17 mouse cellular contexts compared by ENCODE assay signal in the genomic region with DNA sequence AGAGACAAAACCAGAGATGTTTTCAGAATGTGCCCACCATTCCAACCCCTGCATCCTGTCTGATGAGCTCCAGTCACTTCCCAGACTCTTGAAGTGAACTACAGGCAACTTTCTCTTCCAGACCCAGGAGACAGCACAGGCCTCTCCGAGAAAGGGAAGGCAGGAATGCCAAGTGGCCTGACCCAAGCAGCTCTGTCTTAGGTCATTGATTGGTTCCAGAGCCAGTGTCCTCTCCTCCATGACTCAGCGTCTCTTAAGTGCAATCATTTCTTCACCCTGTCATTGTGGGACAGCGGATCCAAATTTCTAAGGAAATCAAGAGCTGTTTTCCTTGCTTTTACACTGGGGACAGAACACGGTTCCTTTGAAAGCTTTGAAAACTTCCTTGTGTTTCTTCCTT.
A peak's percentile ranks its signal among the peaks of the same experiment; 100 is the strongest.
DNase-seq lines count a peak whose midpoint lies in the region; ATAC-seq and TF ChIP-seq lines count a peak whose summit lies in the region.
"Had no signal": no experiment of that assay in that cellular context is flagged by ENCODE, and none has a peak within 500 bp of the region (broad histone marks: within the 10 kb centered on the region; RNA-seq: fewer than 3 reads in every experiment).

No protein-coding gene starts in this region.

- no peaks in the 10 kb centered on the region for H3K36me3 ChIP-seq in intestine, embryonic 14.5 days (ENCODE audit: control insufficient read depth, insufficient read depth, low read length)
- no peaks in the 10 kb centered on the region for H3K36me3 ChIP-seq in intestine, postnatal 0 days (ENCODE audit: control insufficient read depth, insufficient read depth)
- no peaks in the 10 kb centered on the region for H3K36me3 ChIP-seq in embryonic facial prominence, embryonic 13.5 days
- H3K36me3 ChIP-seq in stomach, embryonic 16.5 days (ENCODE audit: control insufficient read depth, insufficient read depth, low read length) = no peaks in the 10 kb centered on the region
- H3K36me3 ChIP-seq in midbrain, embryonic 14.5 days (ENCODE audit: control insufficient read depth, insufficient read depth, low read length) = no peaks in the 10 kb centered on the region
- no peaks in the 10 kb centered on the region for H3K36me3 ChIP-seq in forebrain, embryonic 11.5 days (ENCODE audit: control insufficient read depth, insufficient read depth, low read length)
- H3K36me3 ChIP-seq: forebrain, embryonic 15.5 days; kidney, embryonic 15.5 days; liver, embryonic 15.5 days; neural tube, embryonic 12.5 days had no signal

- peak overlapping the region; percentile 43; the same call in 1 of the 2 replicates for H3K27ac ChIP-seq in intestine, embryonic 14.5 days (ENCODE audit: low read depth)
- no peak overlapping the region for H3K27ac ChIP-seq in intestine, postnatal 0 days (ENCODE audit: low read depth, low read length)
- peak overlapping the region; percentile 73 for H3K27ac ChIP-seq in embryonic facial prominence, embryonic 13.5 days
- 0 out of 2 replicates have a peak overlapping the region, but pooled peaks have one; percentile 7 for H3K27ac ChIP-seq in stomach, embryonic 16.5 days (ENCODE audit: low read length)
- H3K27ac ChIP-seq in midbrain, embryonic 14.5 days (replicated peaks; ENCODE audit: low read depth, low read length) = no peak overlapping the region
- H3K27ac ChIP-seq in forebrain, embryonic 11.5 days (ENCODE audit: low read depth, low read length) = no peak overlapping the region
- H3K27ac ChIP-seq: forebrain, embryonic 15.5 days; hindbrain, postnatal 0 days; kidney, embryonic 15.5 days; liver, embryonic 15.5 days; neural tube, embryonic 12.5 days had no signal

- WGBS in intestine, embryonic 14.5 days = 29% methylated on average over 4 of the region's 4 CpGs
- WGBS in intestine, postnatal 0 days = 43% methylated on average over 4 of the region's 4 CpGs
- 48% methylated on average over 4 of the region's 4 CpGs for WGBS in embryonic facial prominence, embryonic 13.5 days
- WGBS in stomach, embryonic 16.5 days = 59% methylated on average over 4 of the region's 4 CpGs
- 90% methylated on average over 4 of the region's 4 CpGs for WGBS in midbrain, embryonic 14.5 days
- WGBS in forebrain, embryonic 11.5 days = 74% methylated on average over 4 of the region's 4 CpGs

- no peak overlapping the region for H3K4me2 ChIP-seq in intestine, embryonic 14.5 days (ENCODE audit: low read length)
- no peak overlapping the region for H3K4me2 ChIP-seq in intestine, postnatal 0 days (replicated peaks; ENCODE audit: low read depth)
- H3K4me2 ChIP-seq in embryonic facial prominence, embryonic 13.5 days = no peak overlapping the region
- H3K4me2 ChIP-seq in stomach, embryonic 16.5 days (ENCODE audit: low read depth, low read length) = no peak overlapping the region
- no peak overlapping the region for H3K4me2 ChIP-seq in midbrain, embryonic 14.5 days (ENCODE audit: low read length)
- no peak overlapping the region for H3K4me2 ChIP-seq in forebrain, embryonic 11.5 days (ENCODE audit: low read depth, low read length, severe bottlenecking)
- H3K4me2 ChIP-seq: forebrain, embryonic 15.5 days; kidney, embryonic 15.5 days; liver, embryonic 15.5 days; neural tube, embryonic 12.5 days had no signal

- no peak for ATAC-seq in intestine, embryonic 14.5 days (replicated peaks; ENCODE audit: low FRiP score, low TSS enrichment, low read depth)
- no peak for ATAC-seq in intestine, postnatal 0 days
- no peak for ATAC-seq in embryonic facial prominence, embryonic 13.5 days (ENCODE audit: insufficient number of reproducible peaks, insufficient read depth, low FRiP score, low TSS enrichment, low read depth)
- ATAC-seq in stomach, embryonic 16.5 days (ENCODE audit: insufficient read depth, low FRiP score) = no peak
- ATAC-seq in midbrain, embryonic 14.5 days (ENCODE audit: low FRiP score, low TSS enrichment) = no peak
- no peak for ATAC-seq in forebrain, embryonic 11.5 days (replicated peaks; ENCODE audit: low FRiP score)
- ATAC-seq: activated CD4-positive, CD25-positive, alpha-beta regulatory T cell, adult 4 months; forebrain, embryonic 15.5 days; hindbrain, postnatal 0 days had no signal

- no peaks in the 10 kb centered on the region for H3K9me3 ChIP-seq in intestine, embryonic 14.5 days (ENCODE audit: control insufficient read depth, low read length)
- H3K9me3 ChIP-seq in intestine, postnatal 0 days (ENCODE audit: control insufficient read depth) = no peaks in the 10 kb centered on the region
- H3K9me3 ChIP-seq in embryonic facial prominence, embryonic 13.5 days = no peaks in the 10 kb centered on the region
- no peaks in the 10 kb centered on the region for H3K9me3 ChIP-seq in stomach, embryonic 16.5 days (replicated peaks; ENCODE audit: control insufficient read depth, low read length)
- H3K9me3 ChIP-seq in midbrain, embryonic 14.5 days (ENCODE audit: control insufficient read depth, low read length) = no peaks in the 10 kb centered on the region
- H3K9me3 ChIP-seq in forebrain, embryonic 11.5 days (ENCODE audit: control insufficient read depth, low read length) = no peaks in the 10 kb centered on the region
- H3K9me3 ChIP-seq: forebrain, embryonic 15.5 days; kidney, embryonic 15.5 days; liver, embryonic 15.5 days; neural tube, embryonic 12.5 days had no signal

- peaks cover 8% of the 10 kb centered on the region for H3K4me1 ChIP-seq in intestine, embryonic 14.5 days (replicated peaks; ENCODE audit: control insufficient read depth, insufficient read depth, low read length)
- no peaks in the 10 kb centered on the region for H3K4me1 ChIP-seq in intestine, postnatal 0 days (replicated peaks; ENCODE audit: control insufficient read depth, insufficient read depth, low read length)
- H3K4me1 ChIP-seq in embryonic facial prominence, embryonic 13.5 days = peaks cover 17% of the 10 kb centered on the region
- H3K4me1 ChIP-seq in stomach, embryonic 16.5 days (ENCODE audit: control insufficient read depth, insufficient read depth, low read length) = peaks cover 9% of the 10 kb centered on the region; the same call in 1 of the 2 replicates
- H3K4me1 ChIP-seq in midbrain, embryonic 14.5 days (ENCODE audit: control insufficient read depth, insufficient read depth, low read length) = no peaks in the 10 kb centered on the region
- no peaks in the 10 kb centered on the region for H3K4me1 ChIP-seq in forebrain, embryonic 11.5 days (replicated peaks; ENCODE audit: control insufficient read depth, insufficient read depth, low read length)
- H3K4me1 ChIP-seq: forebrain, embryonic 15.5 days; kidney, embryonic 15.5 days; liver, embryonic 15.5 days; neural tube, embryonic 12.5 days had no signal

- no peaks in the 10 kb centered on the region for H3K27me3 ChIP-seq in intestine, embryonic 14.5 days (replicated peaks; ENCODE audit: control insufficient read depth, insufficient read depth, low read length)
- no peaks in the 10 kb centered on the region for H3K27me3 ChIP-seq in intestine, postnatal 0 days (replicated peaks; ENCODE audit: control insufficient read depth, insufficient read depth, low read length)
- no peaks in the 10 kb centered on the region for H3K27me3 ChIP-seq in embryonic facial prominence, embryonic 13.5 days
- H3K27me3 ChIP-seq in stomach, embryonic 16.5 days (ENCODE audit: control insufficient read depth, insufficient read depth, low read length) = no peaks in the 10 kb centered on the region
- H3K27me3 ChIP-seq in midbrain, embryonic 14.5 days (ENCODE audit: control insufficient read depth, insufficient read depth, low read length) = no peaks in the 10 kb centered on the region
- no peaks in the 10 kb centered on the region for H3K27me3 ChIP-seq in forebrain, embryonic 11.5 days (ENCODE audit: control insufficient read depth, insufficient read depth, low read length)
- H3K27me3 ChIP-seq: forebrain, embryonic 15.5 days; kidney, embryonic 15.5 days; liver, embryonic 15.5 days; neural tube, embryonic 12.5 days had no signal

- no peak overlapping the region for H3K4me3 ChIP-seq in intestine, embryonic 14.5 days (ENCODE audit: low read depth, low read length)
- H3K4me3 ChIP-seq in intestine, postnatal 0 days (ENCODE audit: low read depth, low read length) = no peak overlapping the region
- H3K4me3 ChIP-seq in embryonic facial prominence, embryonic 13.5 days = no peak overlapping the region
- H3K4me3 ChIP-seq in stomach, embryonic 16.5 days (replicated peaks; ENCODE audit: low read length) = no peak overlapping the region
- no peak overlapping the region for H3K4me3 ChIP-seq in midbrain, embryonic 14.5 days (replicated peaks; ENCODE audit: low read depth, low read length)
- no peak overlapping the region for H3K4me3 ChIP-seq in forebrain, embryonic 11.5 days (ENCODE audit: low read depth, low read length)
- H3K4me3 ChIP-seq: forebrain, embryonic 15.5 days; kidney, embryonic 15.5 days; liver, embryonic 15.5 days; neural tube, embryonic 12.5 days had no signal

- H3K9ac ChIP-seq in intestine, embryonic 14.5 days (ENCODE audit: low read length) = no peak overlapping the region
- no peak overlapping the region for H3K9ac ChIP-seq in intestine, postnatal 0 days (ENCODE audit: low read depth, low read length)
- no peak overlapping the region for H3K9ac ChIP-seq in embryonic facial prominence, embryonic 13.5 days
- no peak overlapping the region for H3K9ac ChIP-seq in stomach, embryonic 16.5 days (ENCODE audit: low read length)
- H3K9ac ChIP-seq in midbrain, embryonic 14.5 days (replicated peaks; ENCODE audit: low read length) = no peak overlapping the region
- H3K9ac ChIP-seq in forebrain, embryonic 11.5 days (ENCODE audit: low read length) = no peak overlapping the region
- H3K9ac ChIP-seq: forebrain, embryonic 15.5 days; kidney, embryonic 15.5 days; liver, embryonic 15.5 days; neural tube, embryonic 12.5 days had no signal

- no peak for TF ChIP-seq CTCF in intestine, postnatal 0 days (IDR thresholded peaks at IDR 0.05; ENCODE audit: low read depth)

- peak; percentile 53 for DNase-seq in gastrocnemius, adult 18-20 months (ENCODE audit: low spot score)
- no peak for DNase-seq in gastrocnemius, postnatal 4 days (ENCODE audit: low spot score in 2 of 2)
- DNase-seq in intestine, embryonic 14.5 days (ENCODE audit: low spot score) = no peak
- DNase-seq in midbrain, embryonic 14.5 days = no peak
- DNase-seq in forebrain, embryonic 11.5 days (ENCODE audit: low spot score) = no peak
- DNase-seq: cerebellum, postnatal 10 days; embryo, embryonic 11 days; right cerebral cortex, postnatal 25 days had no signal

Comparison
In these comparisons a context has a peak if more than half of its experiments do, and no peak if none do; other contexts are left out.
1. H3K27ac ChIP-seq: peak in intestine, embryonic 14.5 days (single experiment), embryonic facial prominence, embryonic 13.5 days (single experiment) and stomach, embryonic 16.5 days (single experiment); none in intestine, postnatal 0 days (single experiment), midbrain, embryonic 14.5 days (single experiment) and forebrain, embryonic 11.5 days (single experiment).